Mouse (Mus musculus) forebrain, embryonic 15.5 days (tissue): ENCODE measurements at regions not wholly inside any gene's neighbourhood (a gene's known extent, or its start where the extent isn't known, plus 50 kb on each side); places are given as distances from the start of the nearest gene placed in this dataset.

Experiments
- ATAC-seq: fragments of 200-750 bp; cut with Nextera tagmentation; replicated peaks from 2 replicates; pipeline ENCODE4 v1.8.0; 2017; ENCODE audit warnings: mild to moderate bottlenecking, moderate TSS enrichment, moderate library complexity
- H3K27ac ChIP-seq: fragments of 300-500 bp; sonication (generic); replicated peaks from 2 replicates; pipeline ENCODE4 v1.5.1; 2015; ENCODE audit warnings: mild to moderate bottlenecking, inconsistent platforms
- H3K27me3 ChIP-seq: fragments of 300-500 bp; sonication (generic); 2 replicates; pipeline ENCODE4 v1.6.1; 2015; ENCODE audit warnings: inconsistent platforms
- H3K36me3 ChIP-seq: fragments of 300-500 bp; sonication (generic); 2 replicates; pipeline ENCODE4 v1.6.1; 2015; ENCODE audit warnings: mild to moderate bottlenecking, inconsistent platforms
- H3K4me1 ChIP-seq: fragments of 300-500 bp; sonication (generic); 2 replicates; pipeline ENCODE4 v1.6.1; 2015; ENCODE audit warnings: inconsistent platforms
- H3K4me2 ChIP-seq: fragments of 300-500 bp; sonication (generic); replicated peaks from 2 replicates; pipeline ENCODE4 v1.6.1; 2015; ENCODE audit warnings: mild to moderate bottlenecking, inconsistent platforms
- H3K4me3 ChIP-seq: fragments of 300-500 bp; sonication (generic); 2 replicates; pipeline ENCODE4 v1.5.1; 2015; ENCODE audit warnings: mild to moderate bottlenecking, inconsistent platforms
- H3K9ac ChIP-seq: fragments of 300-500 bp; sonication (generic); replicated peaks from 2 replicates; pipeline ENCODE4 v1.6.1; 2015; ENCODE audit warnings: mild to moderate bottlenecking, inconsistent platforms
- H3K9me3 ChIP-seq: fragments of 300-500 bp; sonication (generic); 2 replicates; pipeline ENCODE4 v1.6.1; 2016; ENCODE audit warnings: inconsistent platforms
- WGBS: fragments of 180-500 bp; shearing (Covaris S2); methylation state at CpG from one replicate; pipeline ENCODE4 v1.1.7; 2015; ENCODE audit warnings: mixed read lengths; 5-methylcytosine and 5-hydroxymethylcytosine counted together

DNA sequence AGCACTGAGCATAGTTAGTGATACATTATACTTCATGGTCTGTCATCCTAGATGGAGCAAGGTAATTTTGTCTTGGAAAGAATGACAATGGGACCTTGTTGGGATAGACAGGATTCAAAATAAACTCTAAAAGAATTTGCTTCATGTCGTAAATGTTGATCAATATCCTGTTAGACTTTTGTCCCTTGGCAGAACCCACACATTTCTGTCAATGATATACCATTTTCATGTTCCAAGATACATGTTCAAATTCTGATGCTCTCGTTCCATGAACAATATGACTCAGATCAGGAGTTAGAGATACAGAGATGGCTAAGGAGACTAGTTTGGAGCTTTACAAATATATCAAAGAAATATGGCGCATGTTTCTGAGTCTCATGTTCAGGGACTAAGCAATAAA, 673.2 kb upstream of the Gpc5 start:
- no peak overlapping the region for H3K9ac ChIP-seq
- no peaks in the 10 kb centered on the region for H3K4me1 ChIP-seq
- H3K4me3 ChIP-seq, result no peak overlapping the region
- 90% methylated on average over 3 of the region's 3 CpGs for WGBS
- H3K9me3 ChIP-seq, result no peaks in the 10 kb centered on the region
- no peaks in the 10 kb centered on the region for H3K36me3 ChIP-seq
- H3K27me3 ChIP-seq, result no peaks in the 10 kb centered on the region
- H3K27ac ChIP-seq, result no peak overlapping the region
- no peak overlapping the region for H3K4me2 ChIP-seq
- ATAC-seq, result no peak

DNA sequence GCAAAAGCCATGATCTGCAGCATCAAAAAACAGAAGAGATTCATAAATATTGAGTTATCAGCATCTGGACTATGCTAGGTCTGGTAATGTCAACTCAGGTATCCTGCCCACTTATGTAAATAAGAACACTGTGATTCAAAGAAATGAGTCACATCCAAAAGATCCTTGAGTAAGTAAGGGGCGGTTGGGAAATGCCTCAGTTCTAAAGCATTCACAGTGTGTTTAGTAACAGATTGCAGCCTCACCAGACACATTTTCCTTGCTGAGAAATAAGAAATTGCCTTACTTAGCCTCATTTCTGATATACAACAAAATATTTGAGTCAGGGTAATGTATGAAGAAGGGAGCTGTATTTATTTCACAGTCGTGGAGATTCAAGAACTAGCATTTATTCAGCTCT, 666.5 kb upstream of the Gpc5 start:
- 75% methylated on average over 2 of the region's 2 CpGs for WGBS
- Histone ChIP-seq H3K9ac (no peak overlapping the region), H3K36me3 (no peaks in the 10 kb centered on the region), H3K4me2 (no peak overlapping the region), H3K27me3 (no peaks in the 10 kb centered on the region), H3K9me3 (no peaks in the 10 kb centered on the region), H3K27ac (no peak overlapping the region), H3K4me3 (no peak overlapping the region), H3K4me1 (no peaks in the 10 kb centered on the region)
- no peak for ATAC-seq
